Mouse (Mus musculus) mature B cell (primary cell): ENCODE data around the gene Arsb.

ENCODE experiments used
- in situ Hi-C: fragments of 300-500 bp; cut with MboI; formaldehyde crosslinking; loops from 2 replicates; pipeline ENCODE4 v1.14.3; 2019

Arsb gene

GRCm38 (mm10) chr13:93921831-93922565 is 150.6 kb downstream of the Arsb start:
- in situ Hi-C loops: no loop called here

- in situ Hi-C loops: no loop called here
Measured at GRCm38 (mm10) chr13:93922566-93922910, 151.1 kb downstream of the Arsb start.

GRCm38 (mm10) chr13:93924735-93925432 is 153.5 kb downstream of the Arsb start:
- in situ Hi-C loops: no loop called here

GRCm38 (mm10) chr13:93930561-93931340 is 159.3 kb downstream of the Arsb start:
- in situ Hi-C loops: no loop called here

GRCm38 (mm10) chr13:93936455-93936854 is 165.0 kb downstream of the Arsb start:
- in situ Hi-C loops: no loop called here

GRCm38 (mm10) chr13:93938118-93938517 is 166.7 kb downstream of the Arsb start:
- in situ Hi-C loops: no loop called here

- in situ Hi-C loops: no loop called here
Measured at GRCm38 (mm10) chr13:93939363-93940127, 168.1 kb downstream of the Arsb start.

GRCm38 (mm10) chr13:93940742-93941531 is 169.5 kb downstream of the Arsb start:
- in situ Hi-C loops: no loop called here

- in situ Hi-C loops: no loop called here
Measured at GRCm38 (mm10) chr13:93950996-93951395, 179.6 kb downstream of the Arsb start.

GRCm38 (mm10) chr13:93951555-93951954 is 180.1 kb downstream of the Arsb start:
- in situ Hi-C loops: no loop called here

GRCm38 (mm10) chr13:93952466-93952865 is 181.0 kb downstream of the Arsb start:
- in situ Hi-C loops: no loop called here

GRCm38 (mm10) chr13:93957907-93958306 is 186.5 kb downstream of the Arsb start:
- in situ Hi-C loops: no loop called here

GRCm38 (mm10) chr13:93966271-93966670 is 194.8 kb downstream of the Arsb start:
- in situ Hi-C loops: no loop called here

GRCm38 (mm10) chr13:93967138-93967537 is 195.7 kb downstream of the Arsb start:
- in situ Hi-C loops: no loop called here

GRCm38 (mm10) chr13:93970115-93970514 is 198.7 kb downstream of the Arsb start:
- in situ Hi-C loops: no loop called here

- in situ Hi-C loops: no loop called here
Measured at GRCm38 (mm10) chr13:93972423-93972822, 201.0 kb downstream of the Arsb start.

GRCm38 (mm10) chr13:93975668-93976067 is 204.2 kb downstream of the Arsb start:
- in situ Hi-C loops: no loop called here

- in situ Hi-C loops: no loop called here
Measured at GRCm38 (mm10) chr13:93976897-93977530, 205.6 kb downstream of the Arsb start.

GRCm38 (mm10) chr13:93978703-93979495 is 207.5 kb downstream of the Arsb start:
- in situ Hi-C loops: no loop called here

- in situ Hi-C loops: no loop called here
Measured at GRCm38 (mm10) chr13:93979754-93980153, 208.3 kb downstream of the Arsb start.
